Mouse (Mus musculus) cerebellum, adult 2 months (tissue): Measurements from ENCODE around the gene Rgs10.

ENCODE experiments used
- CTCF ChIP-seq: fragments of 200-500 bp; IDR thresholded peaks from 2 replicates; pipeline ENCODE4 v1.5.1; 2011; ENCODE audit warnings: low read depth, mild to moderate bottlenecking, control low read depth, low read length, moderate library complexity, borderline replicate concordance; ENCODE audit not compliant: insufficient read depth
- POLR2A ChIP-seq: fragments of 200-500 bp; IDR thresholded peaks from 2 replicates; pipeline ENCODE4 v1.6.1; 2011; ENCODE audit warnings: low read length, control low read depth, borderline replicate concordance; ENCODE audit not compliant: insufficient read depth

DNA sequence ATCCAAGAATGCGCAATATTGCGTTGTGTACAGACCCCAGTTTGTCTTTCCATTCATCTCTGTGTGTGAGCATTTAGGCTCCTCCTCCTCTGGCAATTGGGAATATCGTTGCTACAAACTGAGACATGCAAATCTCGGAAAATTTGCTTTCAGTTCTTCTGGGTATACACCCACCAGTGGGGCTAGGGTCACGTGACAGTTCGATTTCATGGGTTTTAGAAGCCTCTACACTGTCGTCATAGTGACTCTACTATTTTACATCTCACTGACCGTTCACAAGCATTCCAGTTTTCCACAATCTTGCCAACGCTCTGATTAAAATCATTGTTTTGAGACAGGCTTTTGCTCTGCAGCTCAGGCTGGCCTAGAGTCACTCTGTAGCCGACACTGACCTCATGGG, 14.0 kb upstream of the Rgs10 start:
- no peak for TF ChIP-seq POLR2A
- TF ChIP-seq CTCF = no peak
